Mouse (Mus musculus): ENCODE data around the gene Zfp143.

- no peak for TF ChIP-seq EP300 (IDR thresholded peaks at IDR 0.05; ENCODE audit: insufficient read depth, low read depth, low read length)
- no peak for TF ChIP-seq CTCF (IDR thresholded peaks at IDR 0.05)
- TF ChIP-seq POLR2A (IDR thresholded peaks at IDR 0.05; ENCODE audit: insufficient read depth, low read depth, low read length): no peak
Observed at GRCm38 (mm10) chr7:110011417-110011816, 49.6 kb upstream of the Zfp143 start.

Data from heart, adult 2 months (tissue).